Mouse (Mus musculus): ENCODE measurements at regions not wholly inside any gene's neighbourhood (a gene's known extent, or its start where the extent isn't known, plus 50 kb on each side); places are given as distances from the start of the nearest gene placed in this dataset.

- DNase-seq (ENCODE audit: extremely low read depth, insufficient read length, low spot score) = no peak
These were observed 132.7 kb upstream of the Tusc1 start for GRCm38 (mm10) chr4:93467998-93468397.

GRCm38 (mm10) chr4:93467424-93467823 is 132.1 kb upstream of the Tusc1 start:
- no peak for DNase-seq (ENCODE audit: extremely low read depth, insufficient read length, low spot score)

- DNase-seq (ENCODE audit: extremely low read depth, insufficient read length, low spot score) = no peak
These were observed 116.0 kb upstream of the Tusc1 start for GRCm38 (mm10) chr4:93451357-93451756.

GRCm38 (mm10) chr4:93450831-93451230 is 115.5 kb upstream of the Tusc1 start:
- DNase-seq (ENCODE audit: extremely low read depth, insufficient read length, low spot score) = no peak

- DNase-seq (ENCODE audit: extremely low read depth, insufficient read length, low spot score) = no peak
These were observed 109.4 kb upstream of the Tusc1 start for GRCm38 (mm10) chr4:93444666-93445065.

GRCm38 (mm10) chr4:93438587-93439336 is 103.5 kb upstream of the Tusc1 start:
- DNase-seq (ENCODE audit: extremely low read depth, insufficient read length, low spot score) = no peak

- DNase-seq (ENCODE audit: extremely low read depth, insufficient read length, low spot score) = no peak
These were observed 102.2 kb upstream of the Tusc1 start for GRCm38 (mm10) chr4:93437386-93438130.

GRCm38 (mm10) chr4:93412695-93413094 is 77.4 kb upstream of the Tusc1 start:
- no peak for DNase-seq (ENCODE audit: extremely low read depth, insufficient read length, low spot score)

GRCm38 (mm10) chr4:93406876-93407275 is 71.6 kb upstream of the Tusc1 start:
- no peak for DNase-seq (ENCODE audit: extremely low read depth, insufficient read length, low spot score)

- DNase-seq (ENCODE audit: extremely low read depth, insufficient read length, low spot score) = no peak
These were observed 65.3 kb upstream of the Tusc1 start for GRCm38 (mm10) chr4:93400579-93400978.

All from 3134 (cell line).